Mouse (Mus musculus) forebrain, embryonic 15.5 days (tissue): ENCODE measurements at regions not wholly inside any gene's neighbourhood (a gene's known extent, or its start where the extent isn't known, plus 50 kb on each side); places are given as distances from the start of the nearest gene placed in this dataset.
A peak's percentile ranks its signal among the peaks of the same experiment; 100 is the strongest.

ENCODE experiments used
- ATAC-seq: fragments of 200-750 bp; cut with Nextera tagmentation; replicated peaks from 2 replicates; pipeline ENCODE4 v1.8.0; 2017; ENCODE audit warnings: mild to moderate bottlenecking, moderate TSS enrichment, moderate library complexity
- H3K27ac ChIP-seq: fragments of 300-500 bp; sonication (generic); replicated peaks from 2 replicates; pipeline ENCODE4 v1.5.1; 2015; ENCODE audit warnings: mild to moderate bottlenecking, inconsistent platforms
- H3K27me3 ChIP-seq: fragments of 300-500 bp; sonication (generic); 2 replicates; pipeline ENCODE4 v1.6.1; 2015; ENCODE audit warnings: inconsistent platforms
- H3K36me3 ChIP-seq: fragments of 300-500 bp; sonication (generic); 2 replicates; pipeline ENCODE4 v1.6.1; 2015; ENCODE audit warnings: mild to moderate bottlenecking, inconsistent platforms
- H3K4me1 ChIP-seq: fragments of 300-500 bp; sonication (generic); 2 replicates; pipeline ENCODE4 v1.6.1; 2015; ENCODE audit warnings: inconsistent platforms
- H3K4me2 ChIP-seq: fragments of 300-500 bp; sonication (generic); replicated peaks from 2 replicates; pipeline ENCODE4 v1.6.1; 2015; ENCODE audit warnings: mild to moderate bottlenecking, inconsistent platforms
- H3K4me3 ChIP-seq: fragments of 300-500 bp; sonication (generic); 2 replicates; pipeline ENCODE4 v1.5.1; 2015; ENCODE audit warnings: mild to moderate bottlenecking, inconsistent platforms
- H3K9ac ChIP-seq: fragments of 300-500 bp; sonication (generic); replicated peaks from 2 replicates; pipeline ENCODE4 v1.6.1; 2015; ENCODE audit warnings: mild to moderate bottlenecking, inconsistent platforms
- H3K9me3 ChIP-seq: fragments of 300-500 bp; sonication (generic); 2 replicates; pipeline ENCODE4 v1.6.1; 2016; ENCODE audit warnings: inconsistent platforms
- WGBS: fragments of 180-500 bp; shearing (Covaris S2); methylation state at CpG from one replicate; pipeline ENCODE4 v1.1.7; 2015; ENCODE audit warnings: mixed read lengths; 5-methylcytosine and 5-hydroxymethylcytosine counted together

DNA sequence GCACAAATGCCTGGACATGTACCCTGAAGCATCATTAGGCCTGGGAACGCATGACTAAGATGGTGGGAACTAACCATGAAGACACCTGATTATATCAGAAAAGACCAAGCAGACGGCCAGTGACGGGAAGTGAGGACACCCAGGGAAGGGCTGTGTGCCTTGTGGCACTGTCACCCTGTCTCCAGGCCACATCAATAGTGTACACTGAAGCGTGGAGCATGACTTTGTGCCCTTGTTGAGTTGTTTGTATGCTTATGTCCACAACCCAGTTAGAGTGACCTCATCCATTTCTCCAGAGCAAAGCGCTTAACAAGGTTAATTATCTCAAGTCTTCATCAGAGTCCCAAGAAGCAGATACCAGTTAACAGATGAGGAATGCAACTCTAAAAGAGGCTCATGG, 96.8 kb upstream of the Cdkn3 start:
- Histone ChIP-seq H3K9ac (no peak overlapping the region), H3K4me3 (no peak overlapping the region), H3K27me3 (no peaks in the 10 kb centered on the region), H3K9me3 (no peaks in the 10 kb centered on the region), H3K36me3 (no peaks in the 10 kb centered on the region), H3K4me1 (peaks cover 9% of the 10 kb centered on the region), H3K4me2 (no peak overlapping the region), H3K27ac (no peak overlapping the region)
- WGBS, result 91% methylated on average over 5 of the region's 5 CpGs
- no peak for ATAC-seq

DNA sequence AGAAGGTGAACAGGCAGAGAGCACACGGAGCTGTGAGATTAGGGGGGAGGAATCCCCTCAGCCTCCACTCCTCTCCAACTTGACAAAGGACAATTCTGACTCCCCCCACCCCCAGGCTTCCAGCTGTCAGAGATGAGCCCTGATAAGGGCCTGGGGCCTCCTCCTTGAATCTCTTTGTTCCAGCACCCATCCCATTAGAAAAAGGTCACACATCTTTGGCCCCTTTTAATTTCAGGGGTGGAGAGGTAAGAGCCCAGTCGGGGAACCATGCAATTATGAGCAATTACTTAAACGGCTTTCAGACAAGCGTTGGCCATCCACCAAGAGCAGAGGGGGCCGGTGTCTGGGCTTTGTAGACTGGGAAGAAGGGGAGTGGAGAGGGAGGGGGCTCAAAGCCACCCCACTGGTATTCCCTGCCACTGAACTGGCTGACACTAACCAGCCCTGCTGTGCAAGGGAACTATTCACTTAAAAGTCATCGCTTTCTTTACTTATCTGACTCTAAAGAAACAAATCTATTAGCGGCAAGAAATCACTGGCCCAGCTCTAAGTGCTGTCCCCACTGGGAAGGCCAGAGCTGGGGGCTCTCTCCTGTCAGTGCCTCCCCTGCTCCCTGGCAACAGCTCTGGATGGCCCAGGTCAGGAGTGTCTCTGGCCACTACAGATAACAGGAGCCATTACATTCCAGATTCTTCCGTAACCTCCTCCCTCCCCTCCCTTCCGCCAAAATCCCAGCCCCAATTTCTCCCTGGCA, 98.4 kb upstream of the Cdkn3 start:
- 6% methylated on average over 9 of the region's 9 CpGs for WGBS
- Histone ChIP-seq H3K4me3 (no peak overlapping the region), H3K4me2 (no peak overlapping the region), H3K36me3 (no peaks in the 10 kb centered on the region), H3K27ac (no peak overlapping the region), H3K4me1 (peaks cover 9% of the 10 kb centered on the region), H3K27me3 (0 out of 2 replicates have a peak, but pooled peaks cover 3% of the 10 kb centered on the region), H3K9me3 (no peaks in the 10 kb centered on the region), H3K9ac (no peak overlapping the region)
- ATAC-seq, result peak; percentile 72

DNA sequence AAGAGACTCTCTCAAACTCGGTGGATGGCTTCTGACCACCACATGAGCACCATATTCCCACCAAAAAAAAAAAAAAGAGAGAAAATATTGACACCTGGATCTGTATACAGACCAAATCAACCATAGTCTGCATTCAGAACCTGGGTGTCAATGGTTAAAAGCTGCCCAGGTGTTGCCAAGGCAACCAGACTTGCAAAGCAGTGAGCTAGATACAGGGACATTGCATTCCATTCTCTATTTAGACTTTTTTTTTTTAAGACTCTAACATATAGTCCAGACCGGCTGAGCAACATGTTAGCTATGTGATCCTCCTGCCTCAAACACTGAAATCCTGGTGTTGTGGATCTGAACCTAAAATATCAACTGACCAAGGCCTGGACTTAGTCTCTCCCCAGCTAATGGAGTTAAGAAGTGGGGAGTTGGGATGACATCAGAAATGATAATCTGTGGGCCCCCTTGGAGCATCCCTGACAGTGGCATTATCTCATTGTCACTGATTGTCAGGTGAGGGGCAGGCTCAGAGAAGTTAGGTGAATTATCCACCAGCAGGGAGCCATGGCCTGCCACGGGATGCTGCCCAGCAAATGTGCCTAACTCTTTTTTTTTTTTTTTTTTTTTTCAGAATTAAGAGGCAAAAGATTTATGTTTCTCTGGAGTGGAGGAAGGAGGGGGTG, 99.1 kb upstream of the Cdkn3 start:
- WGBS, result 20% methylated on average over 3 of the region's 3 CpGs
- no peak overlapping the region for H3K4me2 ChIP-seq
- ATAC-seq, result peak; percentile 51; the same call in 1 of the 2 replicates
- H3K4me3 ChIP-seq, result no peak overlapping the region
- H3K9me3 ChIP-seq, result no peaks in the 10 kb centered on the region
- no peak overlapping the region for H3K27ac ChIP-seq
- no peak overlapping the region for H3K9ac ChIP-seq
- 0 out of 2 replicates have a peak, but pooled peaks cover 3% of the 10 kb centered on the region for H3K27me3 ChIP-seq
- H3K36me3 ChIP-seq, result no peaks in the 10 kb centered on the region
- peaks cover 9% of the 10 kb centered on the region for H3K4me1 ChIP-seq

DNA sequence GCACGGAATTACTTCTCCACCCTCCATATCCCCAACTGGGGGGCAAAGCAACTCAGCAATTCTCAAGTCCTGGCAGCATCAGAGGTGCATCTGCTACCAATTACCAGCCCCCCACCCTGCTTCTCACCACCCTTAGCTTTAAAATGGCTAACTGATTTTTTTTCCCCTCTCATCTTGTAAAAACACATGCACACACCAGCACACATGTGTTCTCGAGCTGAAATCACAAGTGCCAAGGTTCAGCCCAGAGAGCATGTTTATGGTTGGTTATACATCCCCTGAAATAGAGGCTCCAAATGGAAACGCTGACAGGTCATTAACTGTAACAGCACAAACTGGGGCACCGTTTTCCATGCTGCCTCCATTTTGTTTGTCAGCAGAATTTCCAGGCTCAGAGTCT, 101.0 kb upstream of the Cdkn3 start:
- Histone ChIP-seq H3K4me3 (no peak overlapping the region), H3K4me1 (peaks cover 9% of the 10 kb centered on the region), H3K9me3 (no peaks in the 10 kb centered on the region), H3K9ac (no peak overlapping the region), H3K27me3 (0 out of 2 replicates have a peak, but pooled peaks cover 3% of the 10 kb centered on the region), H3K27ac (no peak overlapping the region), H3K4me2 (no peak overlapping the region), H3K36me3 (no peaks in the 10 kb centered on the region)
- ATAC-seq, result no peak
- whole genome bisulfite sequencing, result 61% methylated on average over 4 of the region's 4 CpGs

DNA sequence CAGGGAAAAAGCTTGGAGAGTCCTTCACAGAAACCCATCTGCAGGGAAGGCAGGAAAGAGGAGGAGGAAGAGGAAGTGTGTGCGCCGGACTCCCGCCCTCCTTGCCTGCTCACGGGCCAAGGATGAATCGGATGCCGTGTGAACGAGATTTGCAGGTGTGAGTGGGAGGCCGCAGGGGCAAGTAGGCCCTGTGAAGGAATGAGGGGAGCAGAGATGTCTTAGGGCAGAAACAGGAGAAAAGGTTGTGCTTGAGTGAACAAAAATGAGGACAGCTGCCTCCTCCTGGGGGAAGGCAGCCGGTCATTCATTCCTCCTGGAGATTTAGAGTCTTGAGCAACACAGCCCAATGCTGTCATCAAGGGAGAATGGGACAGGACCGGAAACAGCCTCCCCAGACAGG, 104.1 kb upstream of the Cdkn3 start:
- Histone ChIP-seq H3K4me2 (no peak overlapping the region), H3K4me1 (no peaks in the 10 kb centered on the region), H3K9ac (no peak overlapping the region), H3K27me3 (0 out of 2 replicates have a peak, but pooled peaks cover 3% of the 10 kb centered on the region), H3K36me3 (no peaks in the 10 kb centered on the region), H3K4me3 (no peak overlapping the region), H3K9me3 (no peaks in the 10 kb centered on the region), H3K27ac (no peak overlapping the region)
- 89% methylated on average over 10 of the region's 10 CpGs for WGBS
- ATAC-seq, result no peak

DNA sequence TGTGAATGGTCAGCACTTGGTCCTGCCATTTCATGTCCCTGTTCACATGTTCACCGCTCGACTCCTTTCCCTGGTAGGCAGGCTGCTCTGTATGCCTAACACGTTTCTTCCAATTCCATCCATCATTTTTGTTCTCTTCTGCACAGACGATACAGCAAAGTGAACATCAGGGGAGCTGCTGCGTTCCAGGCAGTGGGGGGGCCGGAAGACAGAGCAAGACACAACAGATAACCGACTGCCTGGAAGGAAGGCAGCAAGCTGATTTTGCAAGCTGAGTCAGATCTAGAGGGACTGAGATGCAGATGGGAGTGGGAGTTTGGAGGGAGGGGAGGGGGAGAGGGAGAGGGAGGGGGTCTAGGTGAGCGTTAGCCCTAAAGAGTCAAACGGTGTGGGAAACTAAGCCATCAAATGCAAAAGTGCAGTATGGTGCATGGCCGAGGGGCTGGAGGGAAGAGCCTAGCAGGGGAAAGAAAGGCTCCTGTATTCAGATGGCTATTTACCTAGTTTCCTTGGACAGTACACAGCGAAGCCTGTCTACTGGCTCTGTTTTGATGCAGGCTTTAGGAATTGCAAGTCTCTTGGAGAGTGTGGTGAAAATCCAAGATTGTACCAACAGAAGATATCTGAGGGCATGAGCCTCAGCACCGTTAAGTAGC, 112.9 kb upstream of the Cdkn3 start:
- peak; percentile 41; the same call in 1 of the 2 replicates for ATAC-seq
- Histone ChIP-seq H3K9ac (no peak overlapping the region), H3K4me3 (no peak overlapping the region), H3K36me3 (no peaks in the 10 kb centered on the region), H3K27ac (no peak overlapping the region), H3K27me3 (peaks cover 44% of the 10 kb centered on the region), H3K4me2 (no peak overlapping the region), H3K4me1 (no peaks in the 10 kb centered on the region), H3K9me3 (no peaks in the 10 kb centered on the region)
- 54% methylated on average over 12 of the region's 12 CpGs for WGBS

DNA sequence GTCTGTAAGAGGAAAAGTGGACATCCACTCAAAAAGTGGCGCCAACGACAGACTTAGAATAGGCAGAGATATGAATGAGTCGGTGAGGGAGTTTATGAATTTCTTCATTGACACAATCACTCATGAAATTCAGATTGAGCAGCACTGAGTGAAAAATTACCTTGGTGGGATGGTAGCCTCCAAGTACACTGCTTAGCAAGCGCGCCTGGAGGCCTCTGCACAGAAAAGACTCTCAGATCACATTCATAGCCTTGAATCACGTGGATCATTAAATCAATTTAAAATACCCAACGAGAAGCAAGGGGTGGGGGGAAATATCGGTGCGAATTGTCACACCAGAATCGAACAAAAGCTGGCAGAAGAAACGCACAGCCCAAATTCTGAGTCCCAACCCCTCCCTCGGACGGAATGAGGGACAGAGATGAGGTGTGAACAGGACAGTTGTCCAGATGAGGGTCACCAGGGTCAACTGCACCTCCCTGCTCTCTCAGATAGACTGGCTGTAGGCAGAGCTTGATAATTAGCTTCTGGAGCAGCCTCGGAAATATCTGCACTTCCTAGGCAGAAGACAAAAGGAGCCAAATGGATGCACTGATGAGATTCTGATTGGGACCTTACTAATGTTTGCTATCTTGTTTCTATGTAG, 113.5 kb upstream of the Cdkn3 start:
- no peaks in the 10 kb centered on the region for H3K4me1 ChIP-seq
- H3K4me2 ChIP-seq, result no peak overlapping the region
- no peak overlapping the region for H3K4me3 ChIP-seq
- no peaks in the 10 kb centered on the region for H3K9me3 ChIP-seq
- H3K36me3 ChIP-seq, result no peaks in the 10 kb centered on the region
- H3K9ac ChIP-seq, result no peak overlapping the region
- no peak for ATAC-seq
- WGBS, result 67% methylated on average over 14 of the region's 14 CpGs
- H3K27me3 ChIP-seq, result peaks cover 50% of the 10 kb centered on the region
- no peak overlapping the region for H3K27ac ChIP-seq

DNA sequence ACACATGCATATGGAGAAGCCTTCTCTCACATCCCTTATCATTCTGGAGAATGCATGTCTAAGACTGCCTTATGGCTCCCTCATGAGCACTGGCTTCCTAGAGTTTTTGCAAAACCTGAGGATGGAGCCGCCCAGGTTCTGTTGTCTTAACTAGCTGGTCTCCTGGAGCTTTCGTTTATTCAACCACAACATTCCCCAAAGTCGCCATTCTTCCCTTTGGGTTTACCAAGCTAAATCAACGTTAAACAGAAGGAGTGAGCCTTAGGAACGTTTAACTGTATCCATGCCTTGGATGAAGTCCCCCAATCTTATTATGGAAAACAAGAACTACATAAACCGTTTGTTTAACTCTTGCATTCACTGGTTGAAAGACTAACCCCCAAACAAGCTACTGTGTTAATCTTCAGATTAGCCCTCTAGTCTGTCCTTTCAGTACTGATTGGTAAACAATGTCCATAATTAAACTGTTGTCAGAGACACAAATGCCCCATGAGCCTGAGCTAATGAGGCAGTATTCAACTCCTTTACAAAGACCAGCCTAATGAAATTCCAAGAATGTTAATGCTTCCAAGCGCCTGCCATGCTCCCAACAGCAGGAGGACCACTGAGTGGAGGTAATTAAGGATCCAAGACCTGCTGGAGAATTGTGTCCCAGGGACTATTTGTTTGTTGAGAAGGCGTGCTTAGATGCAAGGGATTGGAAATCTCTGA, 121.1 kb upstream of the Cdkn3 start:
- WGBS, result 1% methylated on average over 8 of the region's 8 CpGs
- H3K27ac ChIP-seq, result no peak overlapping the region
- peak; percentile 58 for ATAC-seq
- no peaks in the 10 kb centered on the region for H3K4me1 ChIP-seq
- no peaks in the 10 kb centered on the region for H3K9me3 ChIP-seq
- no peaks in the 10 kb centered on the region for H3K36me3 ChIP-seq
- no peak overlapping the region for H3K4me3 ChIP-seq
- peaks cover 92% of the 10 kb centered on the region for H3K27me3 ChIP-seq
- no peak overlapping the region for H3K9ac ChIP-seq
- no peak overlapping the region for H3K4me2 ChIP-seq

DNA sequence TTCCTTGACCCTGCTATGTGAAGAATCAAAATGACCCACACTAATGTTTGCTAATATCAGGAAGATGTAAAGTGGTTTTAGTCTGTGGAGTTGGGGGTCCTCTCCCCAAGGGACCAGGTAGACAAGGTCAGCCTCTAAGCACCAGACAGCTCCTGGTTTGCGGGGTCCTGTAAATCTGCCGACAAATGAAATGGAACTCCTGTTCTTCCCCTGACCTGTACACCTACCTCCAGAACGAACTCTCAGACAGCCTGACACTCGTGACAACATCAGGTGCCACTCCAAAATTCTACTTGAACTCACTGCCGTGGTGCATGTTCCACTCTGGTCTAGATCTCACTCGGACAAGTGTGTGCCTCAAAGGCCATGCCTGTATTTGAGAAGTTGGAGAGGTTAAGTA, 121.8 kb upstream of the Cdkn3 start:
- H3K4me3 ChIP-seq, result no peak overlapping the region
- H3K27me3 ChIP-seq, result peaks cover 93% of the 10 kb centered on the region
- 78% methylated on average over 6 of the region's 6 CpGs for WGBS
- no peak overlapping the region for H3K9ac ChIP-seq
- no peaks in the 10 kb centered on the region for H3K9me3 ChIP-seq
- H3K36me3 ChIP-seq, result no peaks in the 10 kb centered on the region
- no peak overlapping the region for H3K4me2 ChIP-seq
- no peak for ATAC-seq
- H3K4me1 ChIP-seq, result no peaks in the 10 kb centered on the region
- no peak overlapping the region for H3K27ac ChIP-seq

DNA sequence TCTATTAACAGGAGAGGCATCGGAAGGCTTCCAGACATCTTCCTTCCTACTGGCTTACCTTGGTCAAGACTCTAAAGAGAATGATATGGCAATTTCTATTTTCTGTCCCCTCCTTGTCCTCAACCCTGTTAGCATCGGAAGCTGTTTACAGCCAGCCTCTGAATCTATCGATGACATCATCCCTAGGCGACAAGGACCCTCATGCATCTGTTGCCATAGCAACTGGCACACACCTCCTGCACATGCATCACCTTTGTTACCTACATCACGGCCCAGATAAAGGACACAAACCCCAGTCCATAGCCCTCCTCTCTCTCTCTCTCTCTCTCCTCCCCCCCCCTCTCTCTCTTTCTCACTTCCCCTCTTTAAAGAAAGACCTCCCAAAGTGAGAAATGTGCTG, 123.1 kb upstream of the Cdkn3 start:
- no peaks in the 10 kb centered on the region for H3K9me3 ChIP-seq
- H3K4me3 ChIP-seq, result no peak overlapping the region
- H3K27me3 ChIP-seq, result peaks cover 92% of the 10 kb centered on the region
- 53% methylated on average over 5 of the region's 5 CpGs for WGBS
- no peaks in the 10 kb centered on the region for H3K36me3 ChIP-seq
- H3K4me1 ChIP-seq, result no peaks in the 10 kb centered on the region
- no peak overlapping the region for H3K4me2 ChIP-seq
- no peak overlapping the region for H3K27ac ChIP-seq
- no peak; the same call in 1 of the 2 replicates for ATAC-seq
- no peak overlapping the region for H3K9ac ChIP-seq

DNA sequence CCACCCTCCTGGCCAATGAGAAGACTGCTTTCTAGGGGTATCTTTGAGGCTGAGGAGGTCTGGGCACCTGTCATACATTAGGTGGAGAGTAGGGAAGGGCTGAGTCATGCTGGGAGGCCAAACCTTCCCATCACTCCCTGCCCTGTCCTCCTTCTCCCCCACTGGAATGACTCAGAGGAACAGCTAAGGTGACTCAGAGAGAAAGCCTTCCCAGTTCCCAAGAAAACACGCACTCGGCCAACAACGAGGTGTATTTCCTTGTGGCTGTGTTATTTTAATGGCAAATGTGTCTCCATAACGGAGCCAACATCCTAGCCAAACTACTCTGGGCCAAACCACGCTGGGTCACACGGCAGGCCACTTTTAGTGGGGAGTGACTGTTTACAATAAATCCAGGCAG, 124.0 kb upstream of the Cdkn3 start:
- no peak for ATAC-seq
- Histone ChIP-seq H3K9ac (no peak overlapping the region), H3K4me3 (no peak overlapping the region), H3K27me3 (peaks cover 86% of the 10 kb centered on the region), H3K36me3 (no peaks in the 10 kb centered on the region), H3K4me1 (no peaks in the 10 kb centered on the region), H3K9me3 (no peaks in the 10 kb centered on the region), H3K27ac (no peak overlapping the region), H3K4me2 (no peak overlapping the region)
- 88% methylated on average over 6 of the region's 6 CpGs for WGBS
